ENCODE assay signal across 16 mouse cellular contexts in genomic region chr7:84212112-84212511, GRCm38 (mm10).
A peak's percentile ranks its signal among the peaks of the same experiment; 100 is the strongest.
DNase-seq lines count a peak whose midpoint lies in the region; ATAC-seq and TF ChIP-seq lines count a peak whose summit lies in the region.
"Had no signal": no experiment of that assay in that cellular context is flagged by ENCODE, and none has a peak within 500 bp of the region (broad histone marks: within the 10 kb centered on the region; RNA-seq: fewer than 3 reads in every experiment).

No protein-coding gene starts in this region.

- no peak overlapping the region for H3K27ac ChIP-seq in forebrain, embryonic 14.5 days (ENCODE audit: low read depth, low read length)
- no peak overlapping the region for H3K27ac ChIP-seq in forebrain, embryonic 12.5 days
- H3K27ac ChIP-seq in lung, embryonic 15.5 days, result peak overlapping the region; percentile 86
- H3K27ac ChIP-seq: forebrain, embryonic 13.5 days; limb, embryonic 10.5 days; liver, embryonic 12.5 days had no signal

- no peak overlapping the region for H3K4me2 ChIP-seq in forebrain, embryonic 14.5 days (ENCODE audit: low read length)
- H3K4me2 ChIP-seq in forebrain, embryonic 12.5 days, result no peak overlapping the region
- no peak overlapping the region for H3K4me2 ChIP-seq in lung, embryonic 15.5 days
- H3K4me2 ChIP-seq in myocyte (ENCODE audit: low read depth), result peak overlapping the region; percentile 2
- H3K4me2 ChIP-seq: forebrain, embryonic 13.5 days; liver, embryonic 12.5 days; neural tube, embryonic 15.5 days had no signal

- H3K36me3 ChIP-seq in forebrain, embryonic 14.5 days (ENCODE audit: control insufficient read depth, insufficient read depth, low read length), result no peaks in the 10 kb centered on the region
- no peaks in the 10 kb centered on the region for H3K36me3 ChIP-seq in forebrain, embryonic 12.5 days (replicated peaks)
- H3K36me3 ChIP-seq in lung, embryonic 15.5 days, result no peaks in the 10 kb centered on the region
- H3K36me3 ChIP-seq in myocyte (ENCODE audit: control insufficient read depth, insufficient read depth), result no peaks in the 10 kb centered on the region
- H3K36me3 ChIP-seq: limb, embryonic 10.5 days; liver, embryonic 12.5 days; neural tube, embryonic 15.5 days had no signal

- WGBS in forebrain, embryonic 14.5 days, result 75% methylated on average over 1 of the region's 1 CpGs
- WGBS in forebrain, embryonic 12.5 days, result 73% methylated on average over 1 of the region's 1 CpGs
- 0% methylated on average over 1 of the region's 1 CpGs for WGBS in lung, embryonic 15.5 days

- no peak for ATAC-seq in forebrain, embryonic 14.5 days
- no peak for ATAC-seq in forebrain, embryonic 12.5 days (ENCODE audit: low FRiP score)
- ATAC-seq in lung, embryonic 15.5 days (ENCODE audit: borderline replicate concordance, extremely low read depth, low FRiP score, low TSS enrichment), result peak; percentile 77
- ATAC-seq: forebrain, embryonic 13.5 days; liver, embryonic 12.5 days; Patski had no signal

- H3K4me3 ChIP-seq in forebrain, embryonic 14.5 days (ENCODE audit: low read depth, low read length), result no peak overlapping the region
- no peak overlapping the region for H3K4me3 ChIP-seq in forebrain, embryonic 12.5 days (replicated peaks)
- H3K4me3 ChIP-seq in lung, embryonic 15.5 days, result no peak overlapping the region
- no peak overlapping the region for H3K4me3 ChIP-seq in myocyte
- H3K4me3 ChIP-seq: forebrain, embryonic 13.5 days; limb, embryonic 10.5 days; liver, embryonic 12.5 days; neural tube, embryonic 15.5 days had no signal

- H3K9me3 ChIP-seq in forebrain, embryonic 14.5 days (replicated peaks; ENCODE audit: control insufficient read depth, low read length), result no peaks in the 10 kb centered on the region
- H3K9me3 ChIP-seq in forebrain, embryonic 12.5 days, result no peaks in the 10 kb centered on the region
- no peaks in the 10 kb centered on the region for H3K9me3 ChIP-seq in lung, embryonic 15.5 days
- H3K9me3 ChIP-seq: forebrain, embryonic 13.5 days; limb, embryonic 10.5 days; liver, embryonic 12.5 days; neural tube, embryonic 15.5 days had no signal

- 0 out of 2 replicates have a peak, but pooled peaks cover 5% of the 10 kb centered on the region for H3K4me1 ChIP-seq in forebrain, embryonic 14.5 days (ENCODE audit: control insufficient read depth, insufficient read depth, low read length)
- H3K4me1 ChIP-seq in forebrain, embryonic 12.5 days, result 0 out of 2 replicates have a peak, but pooled peaks cover 8% of the 10 kb centered on the region
- peaks cover 16% of the 10 kb centered on the region for H3K4me1 ChIP-seq in lung, embryonic 15.5 days
- H3K4me1 ChIP-seq: limb, embryonic 10.5 days had no signal

- H3K27me3 ChIP-seq in forebrain, embryonic 14.5 days (replicated peaks; ENCODE audit: control insufficient read depth, insufficient read depth, low read length), result no peaks in the 10 kb centered on the region
- H3K27me3 ChIP-seq in forebrain, embryonic 12.5 days, result no peaks in the 10 kb centered on the region
- no peaks in the 10 kb centered on the region for H3K27me3 ChIP-seq in lung, embryonic 15.5 days
- H3K27me3 ChIP-seq in myocyte (ENCODE audit: control insufficient read depth, insufficient read depth, insufficient read length), result no peaks in the 10 kb centered on the region
- H3K27me3 ChIP-seq: forebrain, embryonic 13.5 days; liver, embryonic 12.5 days; neural tube, embryonic 15.5 days; Patski had no signal

- TF ChIP-seq POLR2A in myocyte (IDR thresholded peaks at IDR 0.05; ENCODE audit: insufficient read length, low read depth), result no peak

- peak; percentile 2 for DNase-seq in forebrain, embryonic 14.5 days (ENCODE audit: low spot score)
- DNase-seq in layer of hippocampus, adult 9-10 months (ENCODE audit: low spot score), result peak; percentile 7
- no peak for DNase-seq in layer of hippocampus, adult 18-20 months (ENCODE audit: low spot score in 2 of 2)
- DNase-seq in cerebellum, postnatal 4 days (ENCODE audit: low spot score in 2 of 2), result no peak
- no peak for DNase-seq in frontal cortex, postnatal 36 days (ENCODE audit: low spot score in 2 of 2)
- DNase-seq: cerebellum, adult 11-12 months; kidney, postnatal 10 days; retina, postnatal 1 day had no signal

- H3K79me2 ChIP-seq in myocyte (ENCODE audit: control insufficient read depth, insufficient read depth), result no peaks in the 10 kb centered on the region

- no peak overlapping the region for H3ac ChIP-seq in myocyte (ENCODE audit: control insufficient read depth, insufficient read length)

- no peak overlapping the region for H3K9ac ChIP-seq in forebrain, embryonic 14.5 days (ENCODE audit: low read length)
- H3K9ac ChIP-seq in forebrain, embryonic 12.5 days, result no peak overlapping the region
- no peak overlapping the region for H3K9ac ChIP-seq in lung, embryonic 15.5 days
- H3K9ac ChIP-seq: forebrain, embryonic 13.5 days; liver, embryonic 12.5 days; neural tube, embryonic 15.5 days had no signal

TF ChIP-seq in myocyte, 11 proteins besides CTCF, POLR2A, EP300 and RAD21:
- no peak for TF ChIP-seq TCF12 (IDR thresholded peaks at IDR 0.05; ENCODE audit: insufficient read depth, poor library complexity, severe bottlenecking)
- no peak for TF ChIP-seq TCF3 (IDR thresholded peaks at IDR 0.05; ENCODE audit: insufficient read length, low read depth)
- TF ChIP-seq E2F4 (IDR thresholded peaks at IDR 0.05; ENCODE audit: insufficient read depth), result no peak
- no peak for TF ChIP-seq REST (IDR thresholded peaks at IDR 0.05; ENCODE audit: insufficient read depth, insufficient read length)
- TF ChIP-seq MYOD1 (IDR thresholded peaks at IDR 0.05; ENCODE audit: control insufficient read depth in 1 of 3, insufficient read length in 2 of 3, low read depth in 2 of 3), result no peak
- no peak for TF ChIP-seq CEBPB (IDR thresholded peaks at IDR 0.05; ENCODE audit: insufficient read depth, poor library complexity, severe bottlenecking)
- TF ChIP-seq USF1 (IDR thresholded peaks at IDR 0.05; ENCODE audit: low read depth), result no peak
- TF ChIP-seq MAX (IDR thresholded peaks at IDR 0.05; ENCODE audit: low read depth), result no peak
- TF ChIP-seq SRF (IDR thresholded peaks at IDR 0.05; ENCODE audit: control insufficient read depth, insufficient read length, low read depth), result no peak
- no peak for TF ChIP-seq POLR2AphosphoS2 (IDR thresholded peaks at IDR 0.05; ENCODE audit: insufficient read length, low read depth)
- TF ChIP-seq MYOG (IDR thresholded peaks at IDR 0.05; ENCODE audit: control insufficient read depth in 1 of 3, insufficient read depth in 1 of 3, insufficient read length in 2 of 3, low read depth in 2 of 3), result no peak

Comparison
In these comparisons a context has a peak if more than half of its experiments do, and no peak if none do; other contexts are left out.
1. DNase-seq: peak in forebrain, embryonic 14.5 days (single experiment) and layer of hippocampus, adult 9-10 months (single experiment); none in layer of hippocampus, adult 18-20 months (0 of 2), cerebellum, postnatal 4 days (0 of 2) and frontal cortex, postnatal 36 days (0 of 2).